Comparison of ENCODE assay signal across 8 mouse cellular contexts in genomic region chr11:85310713-85311574, GRCm38 (mm10). TPM values are rescaled to one million over a fixed set of nuclear protein-coding genes. Genes with fewer than 3 reads are reported as not detected.
DNase-seq lines count a peak whose midpoint lies in the region; ATAC-seq and TF ChIP-seq lines count a peak whose summit lies in the region.

Gene Ppm1d, plus strand, starts transcription at chr11:85311244.

- peak within 1 kb of the TSS; percentile 99 for H3K4me3 ChIP-seq in cortical plate, adult 2 months (ENCODE audit: insufficient read depth, low read length)
- peak within 1 kb of the TSS; percentile 98 for H3K4me3 ChIP-seq in megakaryocyte, embryonic 14.5 days (replicated peaks)

- H3K27me3 ChIP-seq in megakaryocyte, embryonic 14.5 days (replicated peaks): no peaks in the 10 kb centered on the region

- peak; percentile 88 for ATAC-seq in activated CD4-positive, CD25-positive, alpha-beta regulatory T cell, adult 4 months

- peaks cover 18% of the 10 kb centered on the region for H3K36me3 ChIP-seq in megakaryocyte, embryonic 14.5 days (replicated peaks; ENCODE audit: low read length)

- no peaks in the 10 kb centered on the region for H3K9me3 ChIP-seq in megakaryocyte, embryonic 14.5 days

- peak; percentile 72 for TF ChIP-seq POLR2A in cortical plate, adult 2 months (IDR thresholded peaks at IDR 0.05; ENCODE audit: extremely low read depth, insufficient read depth, low read length)

- peak; percentile 90 to 95 for DNase-seq in gastrocnemius, adult 8-10 months (ENCODE audit: low spot score in 2 of 2)
- DNase-seq in hindlimb bud, embryonic 11.5 days (ENCODE audit: extremely low spot score, low read depth, low spot score): peak; percentile 99
- peak; percentile 88 to 95 for DNase-seq in left cerebral cortex, adult 8-10 months (ENCODE audit: low spot score in 2 of 2)
- peak; percentile 98 to 99 for DNase-seq in right cerebral cortex, postnatal 10 days (ENCODE audit: low spot score in 2 of 2)
- peak; percentile 96 for DNase-seq in urinary bladder, postnatal 25 days (ENCODE audit: low spot score)

- peak within 1 kb of the TSS; percentile 96 for H3K27ac ChIP-seq in cortical plate, adult 2 months (ENCODE audit: insufficient read depth, low read length)

- peaks cover 1% of the 10 kb centered on the region; the same call in 1 of the 2 replicates for H3K4me1 ChIP-seq in cortical plate, adult 2 months (ENCODE audit: control insufficient read depth, insufficient read depth, low read length)
- peaks cover 44% of the 10 kb centered on the region for H3K4me1 ChIP-seq in megakaryocyte, embryonic 14.5 days

- no peak for TF ChIP-seq CTCF in cortical plate, adult 2 months (IDR thresholded peaks at IDR 0.05; ENCODE audit: extremely low read depth, insufficient read depth, low read length)

RNA-seq across cellular contexts. Expression of gene Ppm1d, which starts in this region (rescaled TPM):
- 1 to 10 TPM; 2.6 to 4.3 TPM for polyA plus RNA-seq in activated CD4-positive, CD25-positive, alpha-beta regulatory T cell, adult 4 months (2017; shearing (Covaris generic))
- polyA plus RNA-seq in cortical plate, adult 2 months (2012; rRNA removed): 11.1 and 11.7 TPM in 2 replicates
- 1 to 10 TPM; 4.4 to 6.4 (median 5.0) TPM for total RNA-seq in gastrocnemius, adult 8-10 months (2022)
- total RNA-seq in left cerebral cortex, adult 8-10 months (2022): 10 to 100 TPM; 16.7 to 19.3 (median 17.6) TPM
- 5.2 and 5.9 TPM in 2 replicates for polyA plus RNA-seq in megakaryocyte, embryonic 14.5 days (2012; ENCODE audit: insufficient read depth, low replicate concordance)

Comparison
In these comparisons a context has a peak if more than half of its experiments do, and no peak if none do; other contexts are left out.
1. Peak in every context shown above with its lines: DNase-seq, ATAC-seq, H3K4me3 ChIP-seq and H3K27ac ChIP-seq.